Mouse (Mus musculus): ENCODE data around the gene Pak7. TPM values are rescaled to one million over a fixed set of nuclear protein-coding genes. Genes with fewer than 3 reads are reported as not detected.
A peak's percentile ranks its signal among the peaks of the same experiment; 100 is the strongest.
"Not testable (repeated sequence)": the region's sequence is repeated elsewhere in the genome, so short reads cannot be mapped to it uniquely, and the experiment has no call there.

Gene Pak7
- polyA plus RNA-seq, 1 experiment from 2014 or later, result 27.9 TPM

GRCm38 (mm10) chr2:136329974-136330373 lies 57.8 kb downstream of the Pak7 start:
- H3K27me3 ChIP-seq, result no peaks in the 10 kb centered on the region
- H3K4me3 ChIP-seq, result no peak overlapping the region
- H3K36me3 ChIP-seq, result no peaks in the 10 kb centered on the region
- H3K4me2 ChIP-seq, result no peak overlapping the region
- H3K4me1 ChIP-seq (replicated peaks), result no peaks in the 10 kb centered on the region
- H3K9me3 ChIP-seq, result no peaks in the 10 kb centered on the region
- WGBS, result 75% methylated on average over 1 of the region's 1 CpGs
- no peak overlapping the region for H3K9ac ChIP-seq
- no peak overlapping the region for H3K27ac ChIP-seq (replicated peaks)
- ATAC-seq (ENCODE audit: low FRiP score, low read depth), result no peak

- no peaks in the 10 kb centered on the region for H3K4me1 ChIP-seq (replicated peaks)
- H3K36me3 ChIP-seq, result no peaks in the 10 kb centered on the region
- no peak overlapping the region for H3K9ac ChIP-seq
- no peaks in the 10 kb centered on the region for H3K9me3 ChIP-seq
- no peak overlapping the region for H3K4me2 ChIP-seq
- no peak overlapping the region for H3K4me3 ChIP-seq
- 52% methylated on average over 4 of the region's 4 CpGs for WGBS
- no peaks in the 10 kb centered on the region for H3K27me3 ChIP-seq
- no peak overlapping the region for H3K27ac ChIP-seq (replicated peaks)
- 0 out of 2 replicates have a peak, but pooled peaks have one; percentile 42 for ATAC-seq (ENCODE audit: low FRiP score, low read depth)
Measured at GRCm38 (mm10) chr2:136325646-136326045, 62.1 kb downstream of the Pak7 start.

GRCm38 (mm10) chr2:136309313-136309712 lies 78.5 kb downstream of the Pak7 start:
- 0 out of 2 replicates have a peak, but pooled peaks cover 3% of the 10 kb centered on the region for H3K4me1 ChIP-seq (replicated peaks)
- H3K4me3 ChIP-seq, result no peak overlapping the region
- no peak overlapping the region for H3K9ac ChIP-seq
- no peak for ATAC-seq (ENCODE audit: low FRiP score, low read depth)
- no peak overlapping the region for H3K27ac ChIP-seq (replicated peaks)
- no peak overlapping the region for H3K4me2 ChIP-seq
- WGBS, result 29% methylated on average over 3 of the region's 3 CpGs
- no peaks in the 10 kb centered on the region for H3K36me3 ChIP-seq
- H3K27me3 ChIP-seq, result no peaks in the 10 kb centered on the region
- H3K9me3 ChIP-seq, result no peaks in the 10 kb centered on the region

GRCm38 (mm10) chr2:136308743-136309142 lies 79.0 kb downstream of the Pak7 start:
- Histone ChIP-seq H3K27ac (replicated peaks) (no peak overlapping the region), H3K9me3 (no peaks in the 10 kb centered on the region), H3K36me3 (no peaks in the 10 kb centered on the region), H3K27me3 (no peaks in the 10 kb centered on the region), H3K4me2 (no peak overlapping the region), H3K9ac (no peak overlapping the region), H3K4me1 (replicated peaks) (0 out of 2 replicates have a peak, but pooled peaks cover 3% of the 10 kb centered on the region), H3K4me3 (no peak overlapping the region)
- no peak for ATAC-seq (ENCODE audit: low FRiP score, low read depth)
- WGBS, result 64% methylated on average over 4 of the region's 4 CpGs

GRCm38 (mm10) chr2:136302201-136302600 lies 85.6 kb downstream of the Pak7 start:
- no peaks in the 10 kb centered on the region for H3K36me3 ChIP-seq
- no peak overlapping the region for H3K9ac ChIP-seq
- H3K9me3 ChIP-seq, result no peaks in the 10 kb centered on the region
- 74% methylated on average over 2 of the region's 2 CpGs for WGBS
- no peak overlapping the region for H3K27ac ChIP-seq (replicated peaks)
- no peaks in the 10 kb centered on the region for H3K27me3 ChIP-seq
- no peak overlapping the region for H3K4me3 ChIP-seq
- no peaks in the 10 kb centered on the region for H3K4me1 ChIP-seq (replicated peaks)
- no peak overlapping the region for H3K4me2 ChIP-seq
- peak; percentile 45; the same call in 1 of the 2 replicates for ATAC-seq (ENCODE audit: low FRiP score, low read depth)

- H3K9me3 ChIP-seq, result no peaks in the 10 kb centered on the region
- no peak overlapping the region for H3K27ac ChIP-seq (replicated peaks)
- H3K36me3 ChIP-seq, result no peaks in the 10 kb centered on the region
- no peaks in the 10 kb centered on the region for H3K4me1 ChIP-seq (replicated peaks)
- H3K27me3 ChIP-seq, result no peaks in the 10 kb centered on the region
- no peak overlapping the region for H3K4me2 ChIP-seq
- no peak overlapping the region for H3K9ac ChIP-seq
- H3K4me3 ChIP-seq, result no peak overlapping the region
- ATAC-seq (ENCODE audit: low FRiP score, low read depth), result 0 out of 2 replicates have a peak, but pooled peaks have one; percentile 65
Measured at GRCm38 (mm10) chr2:136301406-136301805, 86.4 kb downstream of the Pak7 start.

- ATAC-seq (ENCODE audit: low FRiP score, low read depth), result no peak
- Histone ChIP-seq H3K27me3 (no peaks in the 10 kb centered on the region), H3K4me3 (no peak overlapping the region), H3K36me3 (no peaks in the 10 kb centered on the region), H3K4me1 (replicated peaks) (no peaks in the 10 kb centered on the region), H3K4me2 (no peak overlapping the region), H3K9ac (no peak overlapping the region), H3K27ac (replicated peaks) (no peak overlapping the region), H3K9me3 (no peaks in the 10 kb centered on the region)
- WGBS, result 55% methylated on average over 1 of the region's 1 CpGs
Measured at GRCm38 (mm10) chr2:136297371-136297770, 90.4 kb downstream of the Pak7 start.

GRCm38 (mm10) chr2:136282043-136282442 lies 105.7 kb downstream of the Pak7 start:
- no peak for ATAC-seq (ENCODE audit: low FRiP score, low read depth)
- Histone ChIP-seq H3K4me2 (no peak overlapping the region), H3K36me3 (no peaks in the 10 kb centered on the region), H3K27ac (replicated peaks) (no peak overlapping the region), H3K27me3 (no peaks in the 10 kb centered on the region), H3K4me1 (replicated peaks) (no peaks in the 10 kb centered on the region), H3K9ac (no peak overlapping the region), H3K9me3 (no peaks in the 10 kb centered on the region), H3K4me3 (no peak overlapping the region)
- WGBS, result 80% methylated on average over 1 of the region's 1 CpGs

- ATAC-seq (ENCODE audit: low FRiP score, low read depth), result not testable (repeated sequence)
- 85% methylated on average over 4 of the region's 4 CpGs for WGBS
Measured at GRCm38 (mm10) chr2:136241960-136242359, 145.8 kb downstream of the Pak7 start.

GRCm38 (mm10) chr2:136231228-136231627 lies 156.5 kb downstream of the Pak7 start:
- Histone ChIP-seq H3K27me3 (no peaks in the 10 kb centered on the region), H3K9me3 (no peaks in the 10 kb centered on the region), H3K4me3 (no peak overlapping the region), H3K4me2 (no peak overlapping the region), H3K36me3 (no peaks in the 10 kb centered on the region), H3K4me1 (replicated peaks) (no peaks in the 10 kb centered on the region), H3K9ac (no peak overlapping the region), H3K27ac (replicated peaks) (no peak overlapping the region)
- peak; percentile 30; the same call in 1 of the 2 replicates for ATAC-seq (ENCODE audit: low FRiP score, low read depth)
- WGBS, result 94% methylated on average over 8 of the region's 8 CpGs

More at GRCm38 (mm10) chr2:136241960-136242359, 145.8 kb downstream of the Pak7 start:
- H3K4me2 ChIP-seq; H3K36me3 ChIP-seq; H3K9me3 ChIP-seq; H3K4me3 ChIP-seq; H3K4me1 ChIP-seq (replicated peaks); H3K9ac ChIP-seq; H3K27me3 ChIP-seq; H3K27ac ChIP-seq (replicated peaks): not testable (repeated sequence)

GRCm38 (mm10) chr2:136204034-136204433 lies 183.7 kb downstream of the Pak7 start:
- no peaks in the 10 kb centered on the region for H3K9me3 ChIP-seq
- H3K27me3 ChIP-seq, result no peaks in the 10 kb centered on the region
- H3K27ac ChIP-seq (replicated peaks), result no peak overlapping the region
- H3K4me1 ChIP-seq (replicated peaks), result no peaks in the 10 kb centered on the region
- no peak overlapping the region for H3K4me2 ChIP-seq
- no peaks in the 10 kb centered on the region for H3K36me3 ChIP-seq
- H3K4me3 ChIP-seq, result no peak overlapping the region
- ATAC-seq (ENCODE audit: low FRiP score, low read depth), result no peak
- H3K9ac ChIP-seq, result no peak overlapping the region
- 88% methylated on average over 4 of the region's 4 CpGs for WGBS

GRCm38 (mm10) chr2:136175030-136175429 lies 212.7 kb downstream of the Pak7 start:
- H3K27me3 ChIP-seq, result no peaks in the 10 kb centered on the region
- H3K9me3 ChIP-seq, result no peaks in the 10 kb centered on the region
- ATAC-seq (ENCODE audit: low FRiP score, low read depth), result no peak
- no peak overlapping the region for H3K4me3 ChIP-seq
- H3K9ac ChIP-seq, result no peak overlapping the region
- H3K27ac ChIP-seq (replicated peaks), result no peak overlapping the region
- no peaks in the 10 kb centered on the region for H3K4me1 ChIP-seq (replicated peaks)
- H3K36me3 ChIP-seq, result 0 out of 2 replicates have a peak, but pooled peaks cover 2% of the 10 kb centered on the region
- 80% methylated on average over 3 of the region's 3 CpGs for WGBS
- H3K4me2 ChIP-seq, result no peak overlapping the region

- H3K4me2 ChIP-seq, result no peak overlapping the region
- no peaks in the 10 kb centered on the region for H3K27me3 ChIP-seq
- H3K9ac ChIP-seq, result no peak overlapping the region
- no peak for ATAC-seq (ENCODE audit: low FRiP score, low read depth)
- no peak overlapping the region for H3K4me3 ChIP-seq
- no peaks in the 10 kb centered on the region; the same call in 1 of the 2 replicates for H3K4me1 ChIP-seq (replicated peaks)
- H3K9me3 ChIP-seq, result no peaks in the 10 kb centered on the region
- WGBS, result 77% methylated on average over 7 of the region's 7 CpGs
- H3K36me3 ChIP-seq, result no peaks in the 10 kb centered on the region
- H3K27ac ChIP-seq (replicated peaks), result no peak overlapping the region
Measured at GRCm38 (mm10) chr2:136150752-136151151, 237.0 kb downstream of the Pak7 start.

Data from hindbrain, embryonic 15.5 days (tissue).